Mouse (Mus musculus): ENCODE results near the gene Kalrn. TPM values are rescaled to one million over a fixed set of nuclear protein-coding genes. Genes with fewer than 3 reads are reported as not detected.

The Kalrn gene
- 10 to 100 TPM; 22.6 to 24.6 TPM for total RNA-seq (2021)
- long read RNA-seq, experiment 1, partial matches to known transcripts, result 0 of 2 reads
- long read RNA-seq, experiment 1, other reads (novel, unspliced or antisense), result 1 of 2 reads
- long read RNA-seq, experiment 2, partial matches to known transcripts, result 1 of 2 reads
- long read RNA-seq, experiment 2, other reads (novel, unspliced or antisense), result 1 of 2 reads

DNA sequence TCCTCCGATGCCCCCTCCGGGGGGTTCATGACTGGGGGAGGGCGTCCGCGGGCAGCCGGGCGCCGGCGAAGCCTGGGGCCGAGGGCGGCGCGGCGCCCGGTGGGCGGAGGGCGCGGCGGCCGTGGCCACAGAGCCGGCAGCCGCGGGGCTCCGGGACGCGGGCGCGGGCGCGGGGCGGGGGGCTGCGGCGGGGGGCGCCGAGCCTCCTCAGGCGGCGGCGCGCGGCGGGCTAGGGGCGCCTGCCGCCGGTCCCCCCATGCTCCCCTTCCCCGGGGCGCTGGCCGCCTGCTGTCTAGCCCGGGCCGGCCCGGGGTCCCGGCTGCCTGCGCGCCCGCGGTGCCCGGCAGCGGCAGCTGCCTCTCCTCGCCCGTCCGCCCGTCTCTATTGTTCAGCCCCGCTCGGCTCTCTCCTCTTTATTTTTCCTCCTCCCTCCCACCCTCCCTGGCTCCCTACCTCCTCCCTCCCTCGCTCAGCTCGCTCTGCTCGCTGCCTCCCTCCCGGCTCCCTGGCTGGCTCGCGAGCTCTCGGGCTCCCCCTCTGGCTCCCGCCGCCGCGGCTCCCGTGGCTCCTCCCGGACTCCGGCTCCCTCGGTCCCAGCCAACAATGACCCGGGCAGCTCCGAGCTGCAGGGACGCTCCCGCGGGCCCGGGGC, at the start of gene Kalrn:
Kalrn (minus strand) TSS at position 382 of the 652 bp plus-strand sequence.
- DNase-seq (ENCODE audit: low spot score in 2 of 2), result peak; percentile 89 to 90

GRCm38 (mm10) chr16:34614021-34614420, 40.7 kb upstream of the Kalrn start:
- no peak for DNase-seq (ENCODE audit: low spot score in 2 of 2)

DNA sequence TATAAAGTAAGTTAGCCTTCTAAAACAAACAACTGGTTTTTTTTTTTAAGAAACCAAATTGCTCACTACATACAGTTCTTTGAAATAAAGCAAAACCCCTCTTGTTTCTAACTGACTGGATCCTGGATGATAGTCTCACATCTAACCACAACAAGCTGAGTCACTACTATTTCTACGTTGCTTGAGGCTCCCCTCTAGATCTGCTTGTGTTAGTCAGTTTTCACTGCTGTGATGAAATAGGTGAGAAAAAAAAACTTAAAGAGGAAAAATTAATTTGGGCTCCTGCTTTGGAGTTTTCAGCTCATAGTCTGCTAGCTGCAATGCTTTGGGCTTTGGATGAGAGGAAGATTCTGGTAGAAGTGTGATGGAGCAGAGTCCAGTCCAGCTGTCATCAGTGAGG, 36.8 kb upstream of the Kalrn start:
- no peak for DNase-seq (ENCODE audit: low spot score in 2 of 2)

DNA sequence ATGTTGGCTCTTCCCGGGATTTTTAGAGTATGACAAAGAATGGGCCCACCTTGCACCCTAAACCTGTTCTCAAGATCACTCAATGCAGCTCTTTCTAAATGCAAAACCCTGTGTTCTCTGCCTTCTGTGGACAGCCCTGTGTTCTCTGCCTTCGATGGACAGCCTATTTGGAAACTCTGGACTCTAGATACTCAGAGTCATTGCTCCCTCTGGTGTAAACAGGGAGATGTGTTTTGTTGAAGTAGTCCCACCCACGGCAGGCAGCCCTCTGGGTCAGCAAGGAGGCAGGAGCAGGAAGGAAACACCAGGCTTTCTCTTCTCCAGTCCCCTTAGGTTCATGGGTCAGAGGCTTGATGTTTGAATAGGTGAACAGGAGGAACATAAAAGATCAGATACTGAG, 32.3 kb upstream of the Kalrn start:
- DNase-seq (ENCODE audit: low spot score in 2 of 2), result peak in 1 of 2 experiments; percentile 29

- no peak for DNase-seq (ENCODE audit: low spot score in 2 of 2)
These were observed 30.5 kb upstream of the Kalrn start for GRCm38 (mm10) chr16:34603854-34604253.

GRCm38 (mm10) chr16:34603076-34603475, 29.7 kb upstream of the Kalrn start:
- DNase-seq (ENCODE audit: low spot score in 2 of 2), result no peak

DNA sequence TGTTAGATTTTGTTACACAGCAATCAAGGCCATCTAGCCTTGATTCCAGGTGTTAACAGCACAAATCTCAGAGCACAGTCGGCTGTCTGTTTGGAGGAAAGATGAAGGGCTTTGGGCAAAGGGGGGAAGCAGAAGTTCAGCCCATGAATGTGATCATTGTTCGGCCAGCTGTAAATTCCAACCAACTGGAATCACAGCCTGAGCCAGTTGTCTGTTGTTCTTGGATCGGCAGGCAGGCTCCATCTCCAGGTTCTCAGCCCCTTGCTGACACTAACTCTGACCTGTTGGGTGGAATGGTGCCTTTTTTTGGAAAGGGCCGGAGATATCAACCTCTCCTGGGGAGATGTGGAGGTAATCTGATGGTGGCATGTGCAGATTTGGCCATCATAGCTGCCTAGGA, 28.6 kb upstream of the Kalrn start:
- DNase-seq (ENCODE audit: low spot score in 2 of 2), result no peak

GRCm38 (mm10) chr16:34595294-34595693, 22.0 kb upstream of the Kalrn start:
- no peak for DNase-seq (ENCODE audit: low spot score in 2 of 2)

- no peak for DNase-seq (ENCODE audit: low spot score in 2 of 2)
These were observed 21.4 kb upstream of the Kalrn start for GRCm38 (mm10) chr16:34594597-34595262.

GRCm38 (mm10) chr16:34592696-34593095, 19.4 kb upstream of the Kalrn start:
- DNase-seq (ENCODE audit: low spot score in 2 of 2), result no peak

DNA sequence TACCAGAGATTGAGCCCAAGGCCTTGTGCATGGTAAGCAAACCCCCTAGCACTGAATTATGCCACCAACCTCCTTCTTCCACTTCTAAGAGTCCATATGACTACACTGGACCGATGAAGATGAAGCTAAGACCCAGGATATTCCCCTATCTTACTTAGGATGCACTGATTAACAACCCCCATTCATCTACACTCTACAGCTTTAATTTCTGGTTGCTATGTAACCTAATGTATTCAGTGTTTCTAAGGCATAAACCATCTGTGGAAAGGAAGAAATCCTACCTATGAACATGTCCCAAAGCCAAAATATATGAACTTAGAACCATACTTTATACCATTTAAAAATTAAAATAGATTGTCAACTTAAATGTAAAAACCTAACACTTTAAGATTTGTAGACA, 18.6 kb upstream of the Kalrn start:
- DNase-seq (ENCODE audit: low spot score in 2 of 2), result no peak

DNA sequence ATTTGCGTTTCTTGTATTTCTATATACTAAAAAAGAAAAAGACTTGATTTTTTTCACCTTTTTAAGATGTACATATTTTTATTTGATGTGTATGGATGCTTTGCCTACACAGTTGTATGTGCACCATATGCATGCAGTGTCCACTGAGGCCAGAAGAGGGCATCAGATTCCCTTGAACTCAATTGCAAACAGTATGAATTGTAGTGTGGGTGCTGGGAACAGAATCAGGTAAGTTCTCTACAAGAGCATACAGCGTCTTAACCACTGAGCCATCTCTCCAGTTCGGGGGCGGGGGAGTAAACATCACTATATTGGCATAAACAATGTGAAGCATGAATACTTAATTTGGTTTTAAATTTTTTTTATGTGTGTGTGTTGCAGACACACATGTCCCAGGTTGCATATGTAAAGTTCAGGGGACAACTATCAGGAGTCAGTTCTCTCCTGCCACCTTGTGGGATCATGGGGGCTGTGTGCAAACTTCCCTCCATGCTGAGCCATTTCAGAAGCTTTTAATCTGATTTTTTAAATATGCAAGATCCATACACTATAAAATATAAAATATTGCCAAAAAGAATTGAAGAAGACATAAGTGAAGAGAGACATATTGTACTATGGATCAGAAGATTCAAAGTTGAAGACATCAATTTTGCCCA, 6.5 kb upstream of the Kalrn start:
- DNase-seq (ENCODE audit: low spot score in 2 of 2), result no peak

DNA sequence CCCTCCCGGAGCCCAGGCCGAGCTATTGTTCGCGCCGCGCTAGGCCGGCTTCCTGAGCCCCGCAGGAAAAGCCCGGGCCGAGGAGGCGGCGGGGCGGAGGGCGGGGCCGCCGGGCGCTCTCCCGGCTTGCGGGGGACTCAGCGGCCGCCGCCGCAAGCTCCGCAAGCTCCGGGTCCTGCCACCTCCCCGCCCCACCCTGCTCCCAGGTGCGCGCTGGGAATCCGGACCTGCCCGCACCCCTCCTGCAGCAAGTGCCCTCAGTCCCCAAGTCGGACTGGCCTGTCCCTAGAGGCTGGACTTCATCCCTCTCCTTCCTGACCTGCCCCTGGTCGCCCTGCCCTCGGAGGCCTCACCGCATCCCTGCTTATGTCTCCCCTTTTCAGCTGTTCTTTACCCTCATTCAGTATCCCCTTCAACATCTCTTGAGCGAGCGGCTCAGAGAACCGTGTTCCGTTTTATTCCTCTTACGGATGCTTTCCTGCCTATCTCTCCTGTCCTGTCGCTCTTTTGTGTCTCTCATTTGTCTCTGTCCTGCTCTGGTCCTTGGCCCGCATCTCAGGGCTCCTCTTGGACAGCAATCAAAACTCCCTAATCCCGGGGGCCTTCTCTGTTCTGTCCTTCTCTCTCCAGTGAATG, 642 bp upstream of the Kalrn start:
- DNase-seq (ENCODE audit: low spot score in 2 of 2), result peak in 1 of 2 experiments; percentile 17

DNA sequence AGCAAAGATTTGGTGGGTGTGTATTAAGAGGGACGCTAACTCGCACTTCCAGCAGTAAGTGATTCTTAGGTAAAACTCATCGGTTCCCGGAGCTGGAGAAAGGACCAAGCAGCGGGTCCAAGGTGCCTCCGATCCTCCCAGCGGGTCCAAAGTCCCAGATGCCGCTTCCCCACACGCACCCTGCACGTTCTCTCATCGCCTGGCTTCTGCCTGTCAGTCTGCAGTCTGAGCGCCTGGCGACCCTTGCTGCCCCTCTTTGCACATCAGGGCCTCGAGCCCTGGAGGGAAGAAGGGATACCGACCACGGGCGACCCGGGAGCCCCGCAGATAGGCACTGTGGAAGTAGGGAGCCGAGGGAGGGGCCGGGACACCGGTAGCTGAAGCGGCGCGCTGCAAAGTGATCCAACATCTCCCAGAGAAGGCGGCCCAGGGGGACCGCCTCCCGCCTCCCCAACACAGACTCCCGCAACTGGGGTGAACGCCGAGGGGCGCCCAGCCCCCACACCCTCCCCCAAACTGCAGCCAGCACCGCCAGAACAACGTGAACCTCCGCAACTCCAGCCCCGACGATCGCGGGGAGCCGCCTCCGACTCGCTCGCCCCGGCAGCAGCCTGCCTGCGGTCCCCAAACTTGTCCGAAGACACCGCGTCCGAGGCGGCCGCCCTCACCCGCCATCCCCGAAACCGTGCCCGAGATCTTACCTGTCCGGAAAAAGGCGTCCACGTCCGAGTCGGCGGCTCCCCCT, 754 bp downstream of the Kalrn start:
- DNase-seq (ENCODE audit: low spot score in 2 of 2), result peak; percentile 21 to 44

- peak in 1 of 2 experiments; percentile 8 for DNase-seq (ENCODE audit: low spot score in 2 of 2)
These were observed 1.4 kb downstream of the Kalrn start for GRCm38 (mm10) chr16:34571931-34572405.

DNA sequence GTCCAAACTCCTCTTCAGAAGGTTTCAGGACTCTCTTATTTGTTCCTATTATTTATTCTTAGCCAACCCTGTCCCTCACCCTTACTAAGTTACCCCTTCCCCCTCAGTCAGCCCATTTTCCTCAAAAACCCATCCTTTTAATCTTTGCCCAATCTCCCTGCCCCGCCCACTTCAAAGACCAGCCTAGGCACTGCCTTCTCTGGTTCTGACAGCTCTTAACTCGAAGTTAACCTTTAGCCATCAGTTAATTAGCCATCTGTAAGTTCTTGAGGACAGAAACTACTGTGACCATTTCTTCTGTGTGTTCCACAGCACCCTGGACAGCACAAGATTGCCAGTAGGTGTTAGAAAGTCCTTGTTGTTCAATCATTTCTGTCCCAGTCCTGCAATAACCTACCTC, 3.4 kb downstream of the Kalrn start:
- peak in 1 of 2 experiments; percentile 4 for DNase-seq (ENCODE audit: low spot score in 2 of 2)

- DNase-seq (ENCODE audit: low spot score in 2 of 2), result peak in 1 of 2 experiments; percentile 4
These were observed 4.5 kb downstream of the Kalrn start for GRCm38 (mm10) chr16:34568831-34569230.

DNA sequence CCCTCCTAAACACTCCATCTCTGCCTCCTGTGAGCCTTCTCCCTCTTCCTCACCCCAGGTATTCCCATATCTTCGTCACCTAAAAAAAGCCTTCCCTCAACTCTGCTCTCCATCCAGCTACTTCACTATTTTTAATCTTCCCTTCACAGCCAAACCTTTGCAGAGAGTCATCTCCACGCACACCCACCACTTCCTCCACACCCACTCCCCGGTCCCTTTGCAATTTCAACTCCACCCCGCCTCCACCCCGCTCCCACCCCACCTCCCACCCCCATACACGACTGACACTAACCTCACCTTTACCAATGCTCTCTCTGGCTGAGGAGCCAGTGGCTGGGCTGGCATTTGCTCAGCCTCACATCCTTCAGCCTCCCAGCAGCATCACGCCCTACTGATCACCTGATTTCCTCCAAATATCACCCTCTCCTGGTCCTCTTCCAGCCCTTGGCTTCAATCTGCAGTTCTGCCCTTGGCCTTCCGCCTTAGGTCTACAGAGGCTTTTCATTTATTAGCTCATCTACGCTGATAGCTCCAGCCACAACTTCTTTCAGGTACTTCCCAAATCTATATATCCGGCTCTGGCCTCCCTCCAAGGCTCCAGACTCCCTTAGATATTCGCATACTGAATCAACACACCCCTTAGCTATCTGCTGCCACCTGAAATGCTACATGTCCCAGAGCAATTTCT, 9.6 kb downstream of the Kalrn start:
- DNase-seq (ENCODE audit: low spot score in 2 of 2), result no peak

- no peak for DNase-seq (ENCODE audit: low spot score in 2 of 2)
These were observed 11.6 kb downstream of the Kalrn start for GRCm38 (mm10) chr16:34561734-34562135.

DNA sequence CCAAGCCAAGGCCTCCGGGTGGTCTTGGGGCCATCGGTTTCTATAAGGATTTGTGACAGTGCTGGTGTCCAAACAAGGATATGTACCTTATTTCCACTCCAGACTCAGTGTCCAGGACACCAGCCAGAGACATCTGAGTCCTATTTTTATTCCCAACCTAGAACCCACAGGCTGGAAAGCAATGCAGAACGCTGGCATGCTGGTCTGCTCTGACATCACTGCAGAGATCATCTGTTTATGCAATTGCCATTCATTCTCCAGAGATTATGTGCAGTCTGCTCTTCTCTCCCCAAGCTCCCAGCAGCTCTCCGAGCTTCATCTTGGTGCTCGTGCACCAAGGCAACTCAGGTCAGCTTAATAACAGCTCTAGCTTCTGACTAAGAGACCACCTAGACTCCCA, 12.5 kb downstream of the Kalrn start:
- no peak for DNase-seq (ENCODE audit: low spot score in 2 of 2)
